Mouse (Mus musculus): ENCODE data around the gene Angptl2. TPM values are rescaled to one million over a fixed set of nuclear protein-coding genes. Genes with fewer than 3 reads are reported as not detected.

Gene Angptl2
- polyA plus RNA-seq (2012; ENCODE audit: low replicate concordance), result 2.8 and 7.5 TPM in 2 replicates

GRCm38 (mm10) chr2:33215700-33216509 lies at the start of gene Angptl2:
Angptl2 (plus strand) TSS chr2:33216069.

Other genes with a start within 250 kb of the Angptl2 start
- 41.9 and 165 TPM in 2 replicates for gene Slc2a8, start 234.0 kb upstream of the Angptl2 start, polyA plus RNA-seq (2012; ENCODE audit: low replicate concordance)
- gene Garnl3, start 84.4 kb upstream of the Angptl2 start, polyA plus RNA-seq (2012; ENCODE audit: low replicate concordance), result 1.6 and 3.1 TPM in 2 replicates
- 7.2 and 8.2 TPM in 2 replicates for gene Ralgps1, start 155.4 kb downstream of the Angptl2 start, polyA plus RNA-seq (2012; ENCODE audit: low replicate concordance)
- 3.7 and 5.2 TPM in 2 replicates for gene Zbtb34, start 215.3 kb downstream of the Angptl2 start, polyA plus RNA-seq (2012; ENCODE audit: low replicate concordance)

Data from hematopoietic multipotent progenitor cell, adult 10-12 weeks (in vitro differentiated cells).